Mouse (Mus musculus): ENCODE measurements around the gene Atp5s.

DNA sequence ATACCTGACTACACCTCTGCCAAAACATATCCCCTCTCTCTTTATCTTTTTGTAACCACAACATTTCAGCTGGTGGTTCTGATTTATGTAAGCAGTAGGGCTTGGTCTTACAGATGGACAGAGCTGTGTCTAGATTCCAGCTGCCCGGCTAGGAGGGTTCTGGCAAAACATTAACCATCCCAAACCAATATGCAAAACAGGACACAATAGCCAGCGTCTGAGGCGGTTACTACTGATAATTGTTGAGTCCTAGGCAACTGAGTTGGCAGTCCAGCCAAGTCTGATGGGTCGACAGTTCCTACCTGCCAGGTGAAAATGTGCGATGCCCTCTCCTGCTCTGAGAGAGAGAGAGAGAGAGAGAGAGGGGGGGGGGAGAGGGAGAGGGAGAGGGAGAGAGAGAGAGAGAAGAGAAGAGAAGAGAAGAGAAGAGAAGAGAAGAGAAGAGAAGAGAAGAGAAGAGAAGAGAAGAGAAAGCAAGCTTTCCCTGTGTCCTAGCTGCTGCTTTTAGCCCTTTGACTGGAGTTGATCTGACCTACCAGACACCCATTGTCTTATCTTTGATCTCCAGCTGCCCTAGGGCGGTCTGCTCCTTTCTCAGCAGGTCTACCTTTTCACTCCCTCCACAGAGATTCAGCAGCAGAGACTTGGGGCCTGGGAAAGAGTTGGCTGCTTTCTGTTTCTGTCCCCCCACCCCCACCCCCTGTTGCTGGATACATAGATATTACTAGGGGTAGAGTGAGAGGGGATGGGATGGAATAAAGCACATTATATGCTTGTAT is 58.7 kb downstream of the Atp5s start:
- TF ChIP-seq CTCF (IDR thresholded peaks at IDR 0.05; ENCODE audit: borderline replicate concordance, control insufficient read depth, extremely low read depth, insufficient read depth, low read length, poor library complexity) (no peak), POLR2A (IDR thresholded peaks at IDR 0.05; ENCODE audit: control insufficient read depth, extremely low read depth, insufficient read depth, low read length, poor library complexity) (no peak)
